Mouse (Mus musculus) E14TG2a.4 (cell line): Measurements from ENCODE around the gene Shank2.

ENCODE experiments used
- H3K27me3 ChIP-seq: 2 replicates; pipeline ENCODE4 v1.6.1; 2014; ENCODE audit warnings: low read length, control low read depth; ENCODE audit not compliant: insufficient read depth
- H3K36me3 ChIP-seq: 2 replicates; pipeline ENCODE4 v1.6.1; 2014; ENCODE audit warnings: low read length, control low read depth; ENCODE audit not compliant: insufficient read depth
- H3K4me1 ChIP-seq: replicated peaks from 2 replicates; pipeline ENCODE4 v1.6.1; 2014; ENCODE audit warnings: low read depth, low read length, control low read depth
- H3K4me3 ChIP-seq: replicated peaks from 2 replicates; pipeline ENCODE4 v1.5.1; 2014; ENCODE audit warnings: mild to moderate bottlenecking, low read length
- H3K9me3 ChIP-seq: 2 replicates; pipeline ENCODE4 v1.6.1; 2014; ENCODE audit warnings: low read length, control low read depth
- CTCF ChIP-seq: conservative IDR thresholded peaks from 2 replicates; pipeline ENCODE4 v1.5.1; 2014; ENCODE audit warnings: low read length
- NANOG ChIP-seq: IDR thresholded peaks from 2 replicates; pipeline ENCODE4 v1.6.1; 2014; ENCODE audit warnings: borderline replicate concordance, low read length, mixed read lengths
- POU5F1 ChIP-seq: IDR thresholded peaks from 2 replicates; pipeline ENCODE4 v1.6.1; 2014; ENCODE audit warnings: low read length, borderline replicate concordance

The Shank2 gene

DNA sequence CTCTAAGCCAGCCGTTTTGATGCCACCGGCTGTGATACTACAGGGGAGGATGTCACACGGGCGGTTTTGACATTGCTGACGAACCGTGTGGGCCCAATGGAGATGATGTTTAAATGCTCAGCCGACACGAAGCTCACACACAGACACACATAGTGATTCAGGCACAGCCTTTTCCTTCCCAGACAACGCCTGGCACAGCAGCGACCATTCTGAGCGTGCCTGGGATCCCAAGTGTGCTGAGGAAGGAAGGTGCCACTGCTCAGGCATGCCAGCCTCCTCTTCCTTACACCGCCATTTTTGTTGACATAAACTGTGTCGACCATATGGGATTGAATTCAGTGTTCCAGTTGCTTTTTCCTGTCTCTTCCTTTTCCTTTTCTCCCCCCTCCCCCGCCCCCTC lies 172.6 kb downstream of the Shank2 start:
- no peaks in the 10 kb centered on the region for H3K9me3 ChIP-seq
- H3K4me3 ChIP-seq = no peak overlapping the region
- H3K4me1 ChIP-seq = peaks cover 13% of the 10 kb centered on the region
- TF ChIP-seq CTCF = no peak
- no peaks in the 10 kb centered on the region for H3K36me3 ChIP-seq
- peaks cover 87% of the 10 kb centered on the region for H3K27me3 ChIP-seq

- no peak for TF ChIP-seq POU5F1
- Histone ChIP-seq H3K36me3 (no peaks in the 10 kb centered on the region), H3K27me3 (peaks cover 88% of the 10 kb centered on the region), H3K4me3 (no peak overlapping the region), H3K9me3 (no peaks in the 10 kb centered on the region), H3K4me1 (peaks cover 13% of the 10 kb centered on the region)
Measured at GRCm38 (mm10) chr7:144175025-144175424, 173.3 kb downstream of the Shank2 start.

DNA sequence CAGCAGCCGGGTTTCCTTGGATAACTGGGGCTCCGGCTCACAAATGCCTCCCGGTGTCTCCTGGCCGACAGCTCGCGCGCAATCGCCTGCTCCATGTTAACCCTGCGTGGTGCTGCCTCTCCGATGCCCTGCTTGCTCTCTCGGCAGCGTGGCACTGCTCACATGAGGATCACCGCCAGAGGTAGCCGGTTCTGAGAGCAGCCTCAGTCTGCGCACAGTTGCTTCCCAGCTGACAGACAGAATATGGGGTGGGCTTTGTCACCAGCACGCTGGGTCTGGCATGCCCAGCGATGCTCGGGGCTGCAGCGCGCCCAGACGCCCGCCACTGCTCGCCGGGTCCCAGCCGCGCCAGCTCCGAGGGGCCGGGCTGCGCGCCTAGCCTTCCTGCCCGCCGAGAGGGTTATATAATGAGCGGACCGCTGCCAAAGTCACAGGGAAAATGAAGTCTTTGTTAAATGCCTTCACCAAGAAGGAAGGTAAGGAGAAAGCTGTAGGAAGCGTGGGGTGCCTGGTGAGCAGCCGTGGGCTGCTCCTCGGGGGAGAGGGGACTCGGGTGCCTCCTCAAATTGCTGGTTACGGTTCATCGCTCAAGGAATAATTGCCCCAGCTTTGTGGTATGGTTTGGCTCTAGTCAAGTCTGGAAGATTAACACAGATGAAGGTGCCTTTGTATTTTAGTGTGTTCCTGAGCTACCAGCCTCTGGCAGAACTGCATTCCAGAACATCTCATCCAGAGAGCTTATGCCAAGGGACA lies 173.9 kb downstream of the Shank2 start:
- Histone ChIP-seq H3K27me3 (peaks cover 87% of the 10 kb centered on the region), H3K4me1 (peaks cover 13% of the 10 kb centered on the region), H3K9me3 (no peaks in the 10 kb centered on the region), H3K36me3 (no peaks in the 10 kb centered on the region), H3K4me3 (peak overlapping the region; percentile 70)
- no peak for TF ChIP-seq POU5F1
- TF ChIP-seq NANOG = no peak
- TF ChIP-seq CTCF = no peak

DNA sequence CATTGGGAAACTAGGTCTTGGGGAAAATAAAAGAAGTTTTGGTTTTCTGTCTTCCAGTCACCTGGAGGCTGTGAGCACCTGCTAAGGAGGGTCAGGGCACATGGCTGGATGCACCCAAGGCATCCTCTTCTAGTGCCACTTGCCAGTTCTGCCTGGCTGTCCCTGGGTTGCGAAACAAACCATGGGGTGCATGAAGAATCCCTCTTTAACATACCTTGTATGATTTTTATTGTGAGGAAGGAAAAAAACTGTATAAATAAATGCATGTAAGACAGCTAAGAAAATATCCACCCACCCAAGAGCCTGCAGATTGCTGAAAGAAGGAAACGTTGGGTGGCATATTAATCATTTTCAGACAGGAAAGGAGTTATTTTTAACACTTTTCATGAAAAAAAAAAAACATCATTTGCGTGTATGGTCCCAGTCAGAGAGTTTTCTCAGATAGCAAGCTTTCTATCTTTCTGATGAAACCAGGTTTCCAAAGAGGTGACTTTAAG lies 174.6 kb downstream of the Shank2 start:
- no peaks in the 10 kb centered on the region for H3K36me3 ChIP-seq
- peak overlapping the region; percentile 70; the same call in 1 of the 2 replicates for H3K4me3 ChIP-seq
- H3K27me3 ChIP-seq = peaks cover 81% of the 10 kb centered on the region
- H3K4me1 ChIP-seq = peaks cover 13% of the 10 kb centered on the region
- no peaks in the 10 kb centered on the region for H3K9me3 ChIP-seq
- TF ChIP-seq CTCF (no peak), POU5F1 (no peak), NANOG (no peak)

- H3K36me3 ChIP-seq = no peaks in the 10 kb centered on the region
- H3K4me1 ChIP-seq = peaks cover 13% of the 10 kb centered on the region
- TF ChIP-seq CTCF (no peak), POU5F1 (no peak), NANOG (no peak)
- H3K4me3 ChIP-seq = no peak overlapping the region
- no peaks in the 10 kb centered on the region for H3K9me3 ChIP-seq
- H3K27me3 ChIP-seq = peaks cover 54% of the 10 kb centered on the region
Measured at GRCm38 (mm10) chr7:144179436-144179835, 177.7 kb downstream of the Shank2 start.

DNA sequence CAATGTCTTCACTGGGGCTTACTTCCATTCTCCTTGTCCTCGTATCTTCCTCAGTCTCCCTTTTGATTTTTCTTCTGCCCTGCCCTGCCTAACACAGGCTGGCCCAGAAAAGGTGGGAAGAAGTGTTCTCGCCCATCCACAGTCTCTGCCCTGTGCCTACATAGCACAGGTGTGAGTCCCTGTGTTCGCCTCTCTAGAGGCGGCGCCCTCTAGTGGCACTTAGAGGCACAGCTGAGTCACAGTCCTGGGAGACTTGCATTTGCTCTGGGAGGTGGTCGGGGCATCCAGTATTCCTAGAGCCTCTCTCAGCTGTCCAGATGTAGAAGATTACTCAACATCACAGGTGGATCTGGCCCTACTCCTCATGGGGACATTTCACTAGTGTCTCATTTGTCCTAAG lies 179.2 kb downstream of the Shank2 start:
- 0 out of 2 replicates have a peak, but pooled peaks cover 3% of the 10 kb centered on the region for H3K4me1 ChIP-seq
- H3K27me3 ChIP-seq = peaks cover 40% of the 10 kb centered on the region
- H3K9me3 ChIP-seq = no peaks in the 10 kb centered on the region
- no peak overlapping the region for H3K4me3 ChIP-seq
- no peaks in the 10 kb centered on the region for H3K36me3 ChIP-seq
- peak; percentile 90 for TF ChIP-seq CTCF
- no peak for TF ChIP-seq NANOG

DNA sequence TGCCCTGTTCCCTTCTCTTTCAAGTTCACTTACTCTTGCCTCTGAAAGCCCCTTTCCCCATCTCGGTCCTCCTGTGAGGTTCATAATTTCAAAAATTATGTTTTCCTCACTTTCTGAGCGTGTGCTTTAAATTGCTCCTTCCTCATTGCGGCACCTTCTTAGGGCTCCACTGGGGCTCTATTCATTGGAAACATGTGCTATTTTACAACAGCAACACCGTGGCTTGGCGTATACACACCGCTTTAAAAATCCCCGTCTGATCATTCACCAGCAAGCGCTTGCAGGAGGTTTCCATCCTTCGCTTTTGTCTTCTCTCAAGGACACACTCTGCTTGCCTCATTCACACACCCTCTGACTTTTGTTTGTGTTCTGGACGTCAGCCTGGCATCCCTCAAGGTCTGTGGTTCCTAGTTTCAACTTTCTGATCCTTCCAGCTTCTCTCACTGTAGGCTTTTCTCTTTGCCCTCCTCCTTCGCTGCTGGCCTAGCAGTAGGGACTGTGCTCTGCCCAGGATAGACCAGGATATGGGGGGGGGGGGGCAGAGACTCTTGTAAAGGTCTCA lies 186.2 kb downstream of the Shank2 start:
- H3K9me3 ChIP-seq = no peaks in the 10 kb centered on the region
- TF ChIP-seq CTCF (no peak), POU5F1 (no peak), NANOG (no peak)
- H3K4me1 ChIP-seq = peaks cover 6% of the 10 kb centered on the region
- H3K36me3 ChIP-seq = no peaks in the 10 kb centered on the region
- H3K4me3 ChIP-seq = no peak overlapping the region
- peaks cover 12% of the 10 kb centered on the region for H3K27me3 ChIP-seq

- no peak overlapping the region for H3K4me3 ChIP-seq
- no peaks in the 10 kb centered on the region for H3K9me3 ChIP-seq
- H3K27me3 ChIP-seq = peaks cover 12% of the 10 kb centered on the region
- no peaks in the 10 kb centered on the region for H3K36me3 ChIP-seq
- no peak for TF ChIP-seq CTCF
- TF ChIP-seq POU5F1 = no peak
- no peak for TF ChIP-seq NANOG
- peaks cover 6% of the 10 kb centered on the region for H3K4me1 ChIP-seq
Measured at GRCm38 (mm10) chr7:144189446-144189845, 187.7 kb downstream of the Shank2 start.

GRCm38 (mm10) chr7:144198491-144198890 lies 196.8 kb downstream of the Shank2 start:
- TF ChIP-seq POU5F1 = no peak
- no peak for TF ChIP-seq CTCF
- TF ChIP-seq NANOG = no peak
- Histone ChIP-seq H3K9me3 (no peaks in the 10 kb centered on the region), H3K27me3 (peaks cover 2% of the 10 kb centered on the region; the same call in 1 of the 2 replicates), H3K4me1 (no peaks in the 10 kb centered on the region; the same call in 1 of the 2 replicates), H3K4me3 (no peak overlapping the region), H3K36me3 (no peaks in the 10 kb centered on the region)
